Mouse (Mus musculus) midbrain, embryonic 10.5 days (tissue): Measurements from ENCODE around the gene Cela2a. TPM values are rescaled to one million over a fixed set of nuclear protein-coding genes. Genes with fewer than 3 reads are reported as not detected.

Experiments used
- DNase-seq: peaks from one replicate; pipeline ENCODE4 v3.0.0-alpha.2; 2017; ENCODE audit warnings: low spot score
- H3K27ac ChIP-seq: fragments of 300-500 bp; sonication (generic); replicated peaks from 2 replicates; pipeline ENCODE4 v1.5.1; 2016; ENCODE audit warnings: mild to moderate bottlenecking
- H3K27me3 ChIP-seq: fragments of 300-500 bp; sonication (generic); 2 replicates; pipeline ENCODE4 v1.6.1; 2016; ENCODE audit warnings: low read depth, mild to moderate bottlenecking; ENCODE audit not compliant: poor library complexity, severe bottlenecking
- H3K36me3 ChIP-seq: fragments of 300-500 bp; sonication (generic); 2 replicates; pipeline ENCODE4 v1.6.1; 2016; ENCODE audit warnings: mild to moderate bottlenecking, moderate library complexity
- H3K4me1 ChIP-seq: fragments of 300-500 bp; sonication (generic); 2 replicates; pipeline ENCODE4 v1.6.1; 2016
- H3K4me3 ChIP-seq: fragments of 300-500 bp; sonication (generic); 2 replicates; pipeline ENCODE4 v1.5.1; 2016; ENCODE audit warnings: mild to moderate bottlenecking, moderate library complexity
- H3K9me3 ChIP-seq: fragments of 300-500 bp; sonication (generic); replicated peaks from 2 replicates; pipeline ENCODE4 v1.6.1; 2016; ENCODE audit warnings: mild to moderate bottlenecking
- WGBS: fragments of 180-500 bp; shearing (Covaris S2); methylation state at CpG from one replicate; pipeline ENCODE4 v1.1.7; 2016; 5-methylcytosine and 5-hydroxymethylcytosine counted together
- polyA plus RNA-seq: library from polyadenylated mRNA; unstranded; fragments of >200 nt; fragmentation: Nextera tagmentation; extraction: Ambion mirVana; gene quantifications from 2 replicates; pipeline ENCODE4 v1.2.1, GENCODE M21; 2016

Gene Cela2a
- polyA plus RNA-seq, 1 experiment from 2014 or later = not detected

DNA sequence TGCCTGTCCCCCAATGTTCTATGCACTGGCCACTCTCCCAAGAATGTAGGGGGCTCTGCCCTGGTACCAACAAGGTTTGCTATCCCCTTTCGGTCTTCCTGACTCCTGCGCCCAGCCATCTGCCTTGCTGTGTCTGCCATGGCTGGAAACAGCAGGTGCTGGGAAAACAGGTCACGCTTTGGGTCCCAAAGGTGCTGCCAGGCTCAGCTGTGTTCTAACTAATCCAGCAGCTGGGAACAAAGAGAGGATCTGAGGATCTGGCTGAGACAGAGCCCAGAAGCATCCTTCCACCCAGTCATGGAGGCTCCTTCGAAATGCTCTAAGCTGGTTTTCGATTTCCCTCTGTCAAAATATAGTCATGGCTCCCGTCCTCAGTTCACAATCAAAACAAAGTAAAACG lies 9.7 kb downstream of the Cela2a start:
- 83% methylated on average over 7 of the region's 7 CpGs for WGBS
- Histone ChIP-seq H3K36me3 (peaks cover 47% of the 10 kb centered on the region), H3K4me3 (no peak overlapping the region), H3K27me3 (no peaks in the 10 kb centered on the region), H3K9me3 (no peaks in the 10 kb centered on the region), H3K4me1 (peaks cover 16% of the 10 kb centered on the region), H3K27ac (0 out of 2 replicates have a peak overlapping the region, but pooled peaks have one; percentile 61)
- DNase-seq = no peak

DNA sequence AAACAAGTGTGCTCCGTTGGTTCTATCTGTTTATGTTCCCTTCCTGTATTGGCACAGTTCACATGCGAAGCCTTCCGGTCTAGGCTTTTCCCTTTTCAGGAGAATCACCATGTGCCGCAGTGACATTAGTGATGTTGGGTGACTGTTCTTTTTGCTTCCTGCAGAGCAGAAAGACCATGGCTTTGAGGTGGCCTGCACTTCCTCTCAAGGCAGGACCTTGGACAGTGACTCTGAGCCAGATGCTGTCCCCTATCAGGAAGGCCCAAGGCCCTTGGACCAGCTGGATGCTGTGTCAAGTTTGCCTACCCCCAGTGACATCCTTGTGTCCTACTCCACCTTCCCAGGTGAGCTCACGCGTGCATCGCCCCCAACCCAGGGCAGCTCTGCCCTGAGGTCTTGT lies 14.6 kb downstream of the Cela2a start:
- 94% methylated on average over 7 of the region's 7 CpGs for WGBS
- no peak for DNase-seq
- Histone ChIP-seq H3K4me3 (no peak overlapping the region), H3K36me3 (peaks cover 96% of the 10 kb centered on the region), H3K9me3 (no peaks in the 10 kb centered on the region), H3K4me1 (0 out of 2 replicates have a peak, but pooled peaks cover 3% of the 10 kb centered on the region), H3K27ac (no peak overlapping the region), H3K27me3 (no peaks in the 10 kb centered on the region)

DNA sequence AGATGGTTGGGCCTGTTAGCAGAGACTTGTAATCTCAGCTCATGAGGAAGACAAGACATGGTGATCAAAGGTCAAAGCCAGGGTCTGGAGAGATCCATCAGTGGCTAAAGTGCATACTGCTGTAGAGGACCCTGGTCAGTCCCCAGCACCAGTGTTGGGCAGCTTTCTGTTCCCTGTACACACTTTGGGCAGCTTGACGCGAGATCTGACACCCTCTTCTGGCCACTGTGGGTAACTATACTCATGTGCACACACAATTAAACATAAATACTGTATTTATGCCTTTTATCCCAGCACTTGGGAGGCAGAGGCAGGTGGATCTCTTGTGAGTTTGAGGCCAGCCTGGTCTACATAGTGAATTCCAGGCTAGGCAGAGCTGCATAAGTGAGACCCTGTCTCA lies 15.0 kb downstream of the Cela2a start:
- Histone ChIP-seq H3K27ac (no peak overlapping the region), H3K27me3 (no peaks in the 10 kb centered on the region), H3K9me3 (no peaks in the 10 kb centered on the region), H3K4me3 (no peak overlapping the region), H3K36me3 (peaks cover 98% of the 10 kb centered on the region), H3K4me1 (0 out of 2 replicates have a peak, but pooled peaks cover under 1% of the 10 kb centered on the region)
- 94% methylated on average over 2 of the region's 2 CpGs for whole genome bisulfite sequencing
- no peak for DNase-seq

DNA sequence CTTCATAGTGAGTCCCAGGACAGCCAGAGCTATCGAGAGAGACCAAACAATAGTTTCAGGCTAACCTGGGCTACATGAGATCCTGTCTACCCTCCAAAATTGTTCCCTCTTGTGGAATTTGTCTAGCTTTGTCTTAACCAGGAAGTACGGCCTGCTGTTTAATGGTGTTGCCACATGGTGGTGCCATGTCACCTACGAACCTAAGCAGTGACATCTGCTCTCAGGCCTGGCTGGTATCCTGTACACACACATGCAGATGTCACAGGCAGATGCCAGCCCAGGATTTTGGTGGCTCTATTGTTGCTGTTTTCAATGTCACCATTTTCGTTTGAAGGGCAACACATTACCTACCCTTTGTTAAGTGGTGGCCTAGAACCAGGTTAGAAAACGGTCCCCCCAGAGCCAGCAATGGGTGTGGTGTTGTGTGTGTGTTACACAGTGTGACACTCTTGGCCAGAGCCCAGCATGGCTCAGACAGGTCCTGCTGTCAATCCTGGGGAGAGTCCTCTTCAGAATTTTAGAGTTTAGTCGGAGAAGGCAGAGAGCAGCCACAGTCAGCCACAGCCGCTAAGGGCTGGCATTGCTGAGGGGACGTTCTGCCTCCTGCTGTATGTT lies 16.0 kb downstream of the Cela2a start:
- no peaks in the 10 kb centered on the region for H3K4me1 ChIP-seq
- peaks cover 100% of the 10 kb centered on the region for H3K36me3 ChIP-seq
- no peaks in the 10 kb centered on the region for H3K27me3 ChIP-seq
- H3K27ac ChIP-seq = peak overlapping the region; percentile 49; the same call in 1 of the 2 replicates
- H3K4me3 ChIP-seq = no peak overlapping the region
- DNase-seq = peak; percentile 37
- WGBS = 82% methylated on average over 8 of the region's 8 CpGs
- no peaks in the 10 kb centered on the region for H3K9me3 ChIP-seq

DNA sequence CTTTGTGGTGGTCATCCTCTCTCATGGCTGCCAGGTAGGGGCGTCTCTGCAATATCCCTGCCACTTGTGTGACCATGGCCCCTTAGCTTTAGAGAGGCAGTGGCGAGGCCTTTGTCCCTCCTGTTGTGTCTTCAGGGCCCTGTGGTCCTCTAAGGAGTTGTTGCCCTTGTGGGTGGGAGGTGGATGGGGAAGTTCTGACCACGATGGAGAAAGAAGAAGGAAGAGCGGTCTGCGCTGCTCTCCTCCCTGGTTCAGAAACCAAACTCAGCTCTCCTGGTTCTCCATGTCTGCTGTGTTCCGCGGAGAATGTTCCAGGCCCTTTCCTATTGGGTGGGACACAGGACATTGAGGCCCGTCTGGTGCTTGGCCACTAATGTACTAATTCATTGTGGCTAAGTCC lies 20.1 kb downstream of the Cela2a start:
- no peak for DNase-seq
- no peaks in the 10 kb centered on the region for H3K27me3 ChIP-seq
- no peaks in the 10 kb centered on the region for H3K4me1 ChIP-seq
- H3K9me3 ChIP-seq = no peaks in the 10 kb centered on the region; the same call in 1 of the 2 replicates
- H3K4me3 ChIP-seq = no peak overlapping the region
- H3K36me3 ChIP-seq = peaks cover 84% of the 10 kb centered on the region
- 95% methylated on average over 8 of the region's 8 CpGs for WGBS
- H3K27ac ChIP-seq = no peak overlapping the region

DNA sequence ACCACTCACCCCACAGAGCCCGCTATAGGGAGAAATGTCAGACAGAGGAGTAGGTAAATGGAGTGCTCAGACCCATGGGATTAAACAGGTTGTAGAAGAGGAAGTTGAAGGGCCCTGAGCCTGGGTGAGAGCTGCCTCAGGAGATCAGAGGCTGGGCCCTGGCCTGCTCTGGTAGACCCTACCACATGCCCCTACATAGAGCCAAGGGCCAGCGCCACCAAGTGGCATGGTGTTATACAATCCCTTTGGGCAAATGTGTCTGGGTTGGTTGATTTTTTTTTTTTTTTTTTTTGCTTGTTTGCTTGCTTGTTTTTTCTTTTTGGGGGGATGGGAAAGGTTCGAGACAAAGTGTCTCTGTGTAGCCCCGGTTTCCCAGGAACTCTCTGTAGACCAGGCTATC lies 21.9 kb downstream of the Cela2a start:
- 93% methylated on average over 4 of the region's 4 CpGs for WGBS
- no peak overlapping the region for H3K27ac ChIP-seq
- no peak overlapping the region for H3K4me3 ChIP-seq
- H3K9me3 ChIP-seq = no peaks in the 10 kb centered on the region; the same call in 1 of the 2 replicates
- H3K27me3 ChIP-seq = no peaks in the 10 kb centered on the region
- DNase-seq = no peak
- H3K36me3 ChIP-seq = peaks cover 66% of the 10 kb centered on the region
- no peaks in the 10 kb centered on the region for H3K4me1 ChIP-seq

DNA sequence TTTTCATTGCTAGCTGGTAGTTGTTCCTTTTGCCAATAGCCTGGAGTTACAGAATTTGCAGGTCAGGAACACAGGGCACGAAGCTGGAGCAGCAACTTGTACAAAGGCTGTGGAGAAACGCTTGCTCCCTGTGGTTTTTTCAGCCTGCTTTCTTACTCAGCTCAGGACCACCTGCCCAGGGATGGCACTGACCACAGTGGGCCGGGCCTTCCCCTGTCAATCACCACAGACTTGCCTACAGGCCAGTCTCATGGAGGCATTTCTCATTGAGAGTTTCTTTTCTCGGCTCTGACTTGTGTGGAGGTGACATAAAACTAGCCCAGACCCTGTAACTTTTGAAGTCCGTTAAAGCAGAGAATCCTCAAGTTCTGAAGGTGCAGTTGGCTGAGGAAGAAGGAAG lies 28.4 kb downstream of the Cela2a start:
- Histone ChIP-seq H3K27ac (no peak overlapping the region), H3K4me3 (no peak overlapping the region), H3K4me1 (peaks cover 24% of the 10 kb centered on the region), H3K27me3 (no peaks in the 10 kb centered on the region), H3K36me3 (peaks cover 28% of the 10 kb centered on the region), H3K9me3 (no peaks in the 10 kb centered on the region)
- no peak for DNase-seq
- WGBS = 92% methylated on average over 5 of the region's 5 CpGs

DNA sequence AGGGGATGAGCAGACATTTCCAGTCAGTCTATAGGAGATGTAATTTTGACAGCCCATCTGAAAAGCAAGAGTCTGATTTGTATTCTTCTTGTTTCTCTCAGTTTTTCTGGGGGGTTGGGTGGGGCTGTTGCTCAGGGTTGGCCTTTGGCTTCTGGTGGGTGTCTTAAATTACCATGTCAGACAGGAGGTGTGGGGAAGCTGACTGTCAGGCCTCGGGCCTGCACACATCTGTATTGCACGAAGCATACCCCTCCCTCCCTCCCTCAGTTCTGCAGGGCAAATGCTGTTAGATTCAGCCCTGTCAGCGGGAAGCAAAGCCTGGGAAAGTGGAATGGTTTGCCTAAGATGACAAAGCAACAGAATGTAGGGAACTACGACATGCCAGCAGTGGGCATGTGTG lies 29.0 kb downstream of the Cela2a start:
- Histone ChIP-seq H3K9me3 (no peaks in the 10 kb centered on the region), H3K27me3 (no peaks in the 10 kb centered on the region), H3K36me3 (peaks cover 28% of the 10 kb centered on the region), H3K4me1 (peaks cover 24% of the 10 kb centered on the region), H3K27ac (no peak overlapping the region), H3K4me3 (no peak overlapping the region)
- no peak for DNase-seq
- 91% methylated on average over 4 of the region's 4 CpGs for WGBS

DNA sequence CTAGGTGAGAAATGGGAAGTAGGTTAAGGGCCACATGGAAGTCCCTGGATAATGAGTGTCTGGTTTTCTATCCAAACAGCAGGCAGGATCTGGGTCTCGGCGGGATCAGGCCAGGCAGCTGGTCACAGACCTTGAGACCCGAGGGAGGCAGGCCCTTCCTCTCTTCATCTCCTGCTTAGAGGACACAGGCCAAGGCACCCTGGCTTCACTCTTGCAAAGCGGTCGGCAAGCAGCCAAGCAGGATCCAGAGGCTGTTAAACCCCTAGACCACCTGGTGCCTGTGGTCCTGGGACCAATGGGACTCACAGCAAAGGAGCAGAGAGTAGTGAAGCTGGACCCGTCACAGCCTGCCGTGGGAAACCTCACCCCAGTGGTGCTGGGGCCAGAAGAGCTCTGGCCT lies 29.6 kb downstream of the Cela2a start:
- 90% methylated on average over 7 of the region's 7 CpGs for WGBS
- no peak for DNase-seq

DNA sequence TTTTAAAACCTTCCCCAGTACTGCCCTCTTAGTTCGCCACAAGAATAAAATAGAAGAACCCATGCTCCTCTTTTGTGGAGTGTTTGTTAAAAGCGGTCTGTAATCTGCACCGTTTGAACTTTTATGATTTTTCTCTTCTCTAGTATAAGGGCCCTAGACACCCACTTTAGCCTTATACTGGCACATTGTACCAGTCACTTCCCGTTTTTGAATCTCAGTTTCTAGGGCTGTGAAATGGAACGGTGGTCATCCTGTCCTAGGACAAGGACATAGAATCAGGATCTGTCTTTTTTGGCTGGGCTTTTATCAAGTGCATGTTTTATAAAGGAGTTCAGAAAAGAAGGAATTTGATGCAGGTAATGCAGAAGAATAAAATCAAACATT lies 31.8 kb downstream of the Cela2a start:
- Histone ChIP-seq H3K4me3 (peak overlapping the region; percentile 78), H3K36me3 (peaks cover 28% of the 10 kb centered on the region), H3K27ac (peak overlapping the region; percentile 91), H3K4me1 (peaks cover 37% of the 10 kb centered on the region), H3K9me3 (no peaks in the 10 kb centered on the region), H3K27me3 (no peaks in the 10 kb centered on the region)
- 14% methylated on average over 5 of the region's 5 CpGs for WGBS
- DNase-seq = no peak

More for the DNA sequence above, 29.6 kb downstream of the Cela2a start:
- Histone ChIP-seq H3K27ac (no peak overlapping the region), H3K4me1 (peaks cover 24% of the 10 kb centered on the region), H3K9me3 (no peaks in the 10 kb centered on the region), H3K4me3 (no peak overlapping the region), H3K36me3 (peaks cover 28% of the 10 kb centered on the region), H3K27me3 (no peaks in the 10 kb centered on the region)

DNA sequence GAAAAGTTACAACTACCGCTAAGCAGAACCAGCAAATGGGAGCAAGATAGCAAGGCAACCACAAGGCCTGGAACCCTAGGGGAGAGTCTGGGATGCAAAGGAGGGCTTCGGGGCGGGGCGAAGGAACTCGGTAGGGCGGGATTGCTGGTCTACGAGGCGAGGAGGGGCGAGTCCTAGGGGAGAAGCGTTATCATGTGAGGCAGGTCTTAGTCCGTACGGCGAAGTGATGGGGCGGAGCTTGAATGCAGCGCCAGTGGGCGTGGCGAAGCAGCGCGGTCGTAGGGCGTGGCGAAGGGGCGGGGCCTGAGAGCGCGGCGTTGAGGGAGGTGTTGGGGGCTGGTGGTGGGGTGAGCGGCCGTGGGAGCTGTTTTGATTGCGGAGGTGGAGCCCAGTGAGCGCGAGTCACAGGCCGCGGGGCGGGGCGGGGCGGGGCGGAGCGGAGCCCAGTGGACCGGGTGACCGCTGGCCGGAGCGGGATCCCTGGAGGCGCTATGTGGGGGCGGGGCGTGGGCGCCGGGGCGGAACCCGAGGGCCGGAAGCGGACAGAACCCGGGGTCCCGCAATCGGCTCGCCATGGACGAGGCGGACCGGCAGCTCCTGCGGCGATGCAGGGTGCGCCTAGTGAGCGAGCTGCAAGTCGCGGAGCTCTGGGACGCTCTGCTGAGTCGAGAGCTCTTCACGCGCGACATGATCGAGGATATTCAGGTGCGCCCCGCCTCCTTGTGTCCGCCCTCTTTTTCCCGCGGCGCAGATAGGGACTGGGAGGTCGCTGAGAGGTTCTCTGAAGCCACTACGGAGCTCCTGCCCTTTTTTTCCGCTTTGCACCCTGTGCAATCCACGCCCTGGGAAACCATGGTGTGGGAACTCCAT lies 32.4 kb downstream of the Cela2a start, which contains the start of gene Casp9:
TSS of gene Casp9 (plus strand) at position 331 of the 870 bp plus-strand sequence.
- peak; percentile 99 for DNase-seq
- peaks cover 26% of the 10 kb centered on the region for H3K36me3 ChIP-seq
- H3K27ac ChIP-seq = peak within 1 kb of the TSS; percentile 91
- peak within 1 kb of the TSS; percentile 78 for H3K4me3 ChIP-seq
- no peaks in the 10 kb centered on the region for H3K9me3 ChIP-seq
- 1% methylated on average over 73 of the region's 80 CpGs for WGBS
- peaks cover 37% of the 10 kb centered on the region for H3K4me1 ChIP-seq
- H3K27me3 ChIP-seq = no peaks in the 10 kb centered on the region

DNA sequence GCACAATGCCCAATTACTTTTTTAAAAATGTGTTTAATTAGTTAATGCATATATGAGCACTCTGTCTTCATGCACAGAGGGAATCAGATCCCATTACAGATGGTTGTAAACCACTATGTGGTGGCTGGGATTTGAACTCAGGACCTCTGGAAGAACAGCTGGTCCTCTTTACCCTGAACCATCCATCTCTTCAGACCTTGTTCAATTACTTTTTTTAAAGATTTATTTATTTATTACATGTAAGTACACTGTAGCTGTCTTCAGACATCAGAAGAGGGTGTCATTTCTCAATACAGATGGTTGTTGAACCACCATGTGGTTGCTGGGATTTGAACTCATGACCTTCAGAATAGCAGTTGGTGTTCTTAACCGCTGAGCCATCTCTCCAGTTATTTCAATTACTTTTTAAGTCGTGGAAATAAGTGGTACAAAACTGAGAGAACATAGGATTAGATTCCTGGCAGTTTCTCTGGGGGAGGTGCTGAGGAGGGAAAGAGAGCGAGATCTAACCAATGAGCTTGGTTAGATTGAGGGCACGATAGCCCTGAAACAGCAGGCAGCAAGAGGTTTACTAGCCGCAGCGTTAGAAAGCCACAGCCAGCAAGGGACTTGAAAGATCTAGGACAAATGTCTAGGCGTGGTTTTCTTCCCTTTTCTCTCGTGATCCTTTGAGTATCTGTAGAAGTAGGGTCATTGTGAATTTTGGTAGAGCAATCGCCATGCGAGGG lies 33.2 kb downstream of the Cela2a start:
- Histone ChIP-seq H3K4me1 (peaks cover 37% of the 10 kb centered on the region), H3K36me3 (peaks cover 25% of the 10 kb centered on the region), H3K4me3 (peak overlapping the region; percentile 78), H3K27me3 (no peaks in the 10 kb centered on the region), H3K27ac (peak overlapping the region; percentile 91), H3K9me3 (no peaks in the 10 kb centered on the region)
- WGBS = 14% methylated on average over 10 of the region's 10 CpGs
- no peak for DNase-seq
